Mouse (Mus musculus) embryonic fibroblast, embryonic 13.5 days (primary cell): ENCODE results near the gene Zscan26. TPM values are rescaled to one million over a fixed set of nuclear protein-coding genes. Genes with fewer than 3 reads are reported as not detected.

Experiments used
- H3K27ac ChIP-seq: 2 replicates; pipeline ENCODE4 v1.5.1; 2012; ENCODE audit warnings: low read length, control low read depth, inconsistent platforms; ENCODE audit not compliant: insufficient read depth
- H3K4me1 ChIP-seq: 2 replicates; pipeline ENCODE4 v1.6.1; 2011; ENCODE audit warnings: low read length; ENCODE audit not compliant: control insufficient read depth, insufficient read depth
- H3K4me3 ChIP-seq: 2 replicates; pipeline ENCODE4 v1.5.1; 2011; ENCODE audit warnings: mild to moderate bottlenecking, control low read depth, low read length; ENCODE audit not compliant: insufficient read depth
- CTCF ChIP-seq: IDR thresholded peaks from 2 replicates; pipeline ENCODE4 v1.5.1; 2011; ENCODE audit warnings: mild to moderate bottlenecking, control low read depth, low read length, moderate library complexity, borderline replicate concordance; ENCODE audit not compliant: insufficient read depth
- POLR2A ChIP-seq: IDR thresholded peaks from 2 replicates; pipeline ENCODE4 v1.6.1; 2011; ENCODE audit warnings: low read depth, mild to moderate bottlenecking, control low read depth, low read length, moderate library complexity
- polyA plus RNA-seq: library from polyadenylated mRNA; stranded (reverse); fragments of >200 nt; gene quantifications from 2 replicates; pipeline ENCODE4 v1.2.4, GENCODE M21; 2011; ENCODE audit warnings: low read depth; ENCODE audit not compliant: missing spikeins, insufficient read length

Gene Zscan26
- polyA plus RNA-seq, 1 experiment: 38.0 TPM

DNA sequence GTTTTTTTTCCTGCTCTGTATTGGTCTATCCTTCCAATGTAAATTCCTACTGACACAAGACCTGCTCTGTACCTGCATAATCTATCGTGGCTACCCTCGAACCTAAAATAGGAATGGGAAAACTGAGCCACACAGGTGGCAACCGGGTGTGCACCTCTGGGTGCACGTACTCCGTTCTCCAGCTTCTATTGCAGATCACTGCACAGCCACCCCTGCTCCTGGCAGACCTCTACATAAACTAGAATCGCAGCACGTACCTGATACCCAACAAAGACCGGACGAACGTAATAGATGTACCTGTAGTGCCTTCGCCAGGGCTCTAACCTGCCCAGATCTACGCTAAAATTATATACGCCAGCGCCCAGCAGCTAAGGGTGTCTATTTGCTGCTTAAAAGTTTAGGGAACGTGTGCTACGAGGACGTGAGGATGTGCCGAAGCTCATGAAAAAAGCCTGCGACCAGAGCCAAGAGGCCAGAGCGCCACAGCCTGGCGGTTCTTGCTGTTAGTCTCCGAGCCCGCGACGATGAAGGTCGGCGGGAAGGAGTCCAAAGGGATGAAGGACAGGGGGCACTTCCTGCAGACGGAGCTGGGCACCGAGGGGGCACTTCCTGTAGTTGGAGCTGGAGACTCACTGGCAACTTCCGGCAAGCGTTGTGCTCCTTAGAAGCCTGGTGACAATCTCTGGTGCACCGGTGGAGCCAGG lies 12.9 kb downstream of the Zscan26 start, which contains the start of gene Pgbd1:
Pgbd1 (minus strand) TSS at position 556 of the 704 bp plus-strand sequence.
- Histone ChIP-seq H3K4me1 (no peaks in the 10 kb centered on the region), H3K27ac (no peak within 1 kb of the TSS), H3K4me3 (peak within 1 kb of the TSS; percentile 48)
- peak; percentile 25; the same call in 1 of the 2 replicates for TF ChIP-seq CTCF
- TF ChIP-seq POLR2A: peak; percentile 33; the same call in 1 of the 2 replicates

DNA sequence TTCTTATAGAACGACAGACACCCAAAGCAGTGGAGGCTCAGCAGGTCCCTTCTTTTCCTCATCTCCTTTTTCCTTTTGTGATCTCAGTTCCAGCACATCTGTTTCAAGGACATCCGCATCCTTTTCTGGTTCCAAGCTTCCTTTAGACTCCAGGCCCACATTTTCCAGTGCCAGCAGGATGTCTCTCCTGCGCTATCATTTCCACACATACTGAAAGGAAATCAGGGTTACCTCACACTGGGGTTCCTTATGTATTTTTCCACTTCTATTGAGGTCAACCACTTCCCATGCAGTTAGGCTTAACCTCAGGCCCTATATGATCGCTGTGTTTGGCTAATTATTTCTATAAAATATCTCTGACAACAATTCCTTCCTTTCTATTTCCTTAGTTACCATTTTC lies 18.1 kb downstream of the Zscan26 start:
- Histone ChIP-seq H3K4me3 (no peak overlapping the region), H3K4me1 (no peaks in the 10 kb centered on the region), H3K27ac (no peak overlapping the region)
- TF ChIP-seq CTCF (no peak), POLR2A (no peak)

DNA sequence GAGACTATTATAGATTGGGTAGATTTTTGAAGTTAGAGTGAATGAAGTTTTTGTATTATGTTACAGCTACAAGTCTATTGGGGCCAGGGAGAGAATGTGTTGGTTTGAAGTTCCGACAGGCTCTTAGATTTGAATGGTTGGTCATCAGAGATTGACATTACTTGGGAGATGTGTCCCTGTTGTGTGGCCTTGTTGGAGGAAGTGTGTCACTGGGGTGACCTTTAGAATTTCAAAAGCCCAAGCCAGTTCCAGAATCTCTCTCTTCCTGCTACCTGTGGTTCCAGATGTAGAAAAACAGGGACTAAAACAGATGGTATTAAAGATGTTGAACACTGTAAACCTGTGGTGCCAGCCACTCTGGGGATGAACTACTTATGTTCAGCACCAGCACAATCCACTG lies 25.9 kb downstream of the Zscan26 start:
- Histone ChIP-seq H3K4me3 (no peak overlapping the region), H3K4me1 (no peaks in the 10 kb centered on the region), H3K27ac (no peak overlapping the region)
- no peak for TF ChIP-seq CTCF
- TF ChIP-seq POLR2A: no peak

- H3K4me1 ChIP-seq: no peaks in the 10 kb centered on the region
- TF ChIP-seq CTCF (no peak), POLR2A (no peak)
- H3K27ac ChIP-seq: no peak overlapping the region
- no peak overlapping the region for H3K4me3 ChIP-seq
These were observed 30.2 kb downstream of the Zscan26 start for GRCm38 (mm10) chr13:21423301-21423700.

DNA sequence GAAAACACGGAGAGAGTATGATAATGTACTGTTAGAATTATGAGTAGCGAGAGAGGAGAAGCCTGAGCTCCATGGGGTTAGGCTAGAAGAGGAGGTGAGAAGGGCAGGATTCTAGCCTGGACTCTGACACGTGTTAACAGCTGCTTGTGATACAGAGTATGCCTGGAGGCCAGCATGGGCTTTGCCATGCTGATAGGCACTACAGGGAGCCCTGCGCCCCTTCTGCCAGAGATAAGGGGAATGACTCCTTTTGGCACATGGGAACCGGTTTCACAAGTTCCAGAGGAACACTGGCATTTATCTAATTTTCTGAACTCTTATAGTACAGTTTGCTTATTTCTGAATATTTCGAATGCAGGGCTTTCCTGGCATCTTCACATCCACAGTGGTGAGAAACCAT lies 34.7 kb downstream of the Zscan26 start:
- TF ChIP-seq CTCF: no peak
- Histone ChIP-seq H3K27ac (no peak overlapping the region), H3K4me3 (no peak overlapping the region), H3K4me1 (peaks cover 5% of the 10 kb centered on the region)

DNA sequence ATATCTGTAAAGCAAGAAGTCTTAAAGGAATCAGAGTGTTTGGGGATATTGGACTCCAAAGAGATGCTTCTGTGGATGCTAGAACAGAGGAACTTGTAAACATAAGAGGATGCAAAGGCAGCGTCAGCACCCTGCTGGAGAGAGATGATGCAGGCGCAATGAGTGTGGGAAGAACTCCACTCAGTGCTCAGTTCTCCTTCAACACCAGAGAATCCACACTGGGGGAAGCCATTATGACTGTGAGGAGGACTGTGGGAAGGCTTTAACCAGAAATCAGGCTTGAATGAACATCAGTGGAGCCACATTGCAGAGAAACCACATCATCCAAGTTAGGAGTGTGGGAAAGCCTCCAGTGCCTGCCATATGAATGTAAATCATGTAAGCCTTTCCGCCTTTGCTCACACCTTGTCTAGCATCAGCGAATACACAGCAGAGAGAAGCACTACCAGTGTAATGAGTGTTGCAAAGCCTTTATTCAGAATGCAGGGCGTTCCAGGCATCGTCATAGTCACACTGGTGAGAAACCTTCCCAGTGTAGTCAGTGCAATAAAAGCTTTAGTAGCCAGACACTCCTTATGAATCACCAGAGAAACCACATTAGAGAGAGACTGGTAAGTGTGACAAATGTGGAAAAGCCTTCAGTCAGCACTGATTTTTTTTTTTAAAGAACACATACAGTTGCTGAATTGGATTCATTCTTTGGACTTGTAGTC lies 36.1 kb downstream of the Zscan26 start:
- peak overlapping the region; percentile 30; the same call in 1 of the 2 replicates for H3K27ac ChIP-seq
- TF ChIP-seq CTCF: no peak
- TF ChIP-seq POLR2A: no peak
- peaks cover 5% of the 10 kb centered on the region for H3K4me1 ChIP-seq
- H3K4me3 ChIP-seq: no peak overlapping the region

DNA sequence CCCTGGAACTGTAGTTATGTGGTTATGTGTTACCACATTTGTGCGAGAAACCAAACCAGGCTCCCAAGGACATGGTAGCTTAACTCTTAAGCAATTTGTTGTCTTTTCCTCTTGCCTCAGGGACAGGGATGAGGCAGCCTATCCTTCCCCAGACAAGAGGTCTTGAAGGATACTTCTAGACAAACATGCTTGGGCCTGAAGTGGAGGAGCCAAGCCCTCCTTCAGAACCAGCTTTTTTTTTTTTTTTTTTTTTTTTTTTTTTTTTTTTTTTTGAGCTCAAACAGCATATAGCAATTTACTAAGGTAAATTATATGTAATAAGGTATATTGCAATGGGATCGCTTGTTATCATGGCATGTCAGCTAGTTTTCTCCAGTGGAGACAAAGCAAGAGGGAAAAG lies 37.8 kb downstream of the Zscan26 start:
- peaks cover 5% of the 10 kb centered on the region for H3K4me1 ChIP-seq
- H3K27ac ChIP-seq: no peak overlapping the region
- no peak for TF ChIP-seq POLR2A
- no peak for TF ChIP-seq CTCF
- no peak overlapping the region for H3K4me3 ChIP-seq

DNA sequence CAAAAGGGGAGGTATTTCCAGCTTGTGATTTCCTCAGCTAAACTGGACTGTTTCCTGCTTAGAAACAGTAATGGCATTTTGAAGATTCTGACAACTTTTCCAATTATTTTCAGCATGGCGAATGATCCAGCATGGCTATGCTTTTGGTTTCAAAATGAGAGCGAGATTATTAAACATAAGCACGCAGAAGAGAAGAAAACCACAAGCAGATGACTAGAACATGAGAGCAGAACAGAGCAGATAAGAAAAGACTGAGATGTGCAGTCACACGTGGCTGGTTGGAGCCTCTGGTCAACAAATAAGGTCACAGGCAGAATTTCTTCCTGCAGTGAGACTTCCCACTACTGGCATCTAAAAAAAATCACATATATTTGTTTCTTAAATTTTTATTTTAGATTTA lies 38.3 kb downstream of the Zscan26 start:
- H3K4me3 ChIP-seq: no peak overlapping the region
- no peak overlapping the region for H3K27ac ChIP-seq
- peaks cover 5% of the 10 kb centered on the region for H3K4me1 ChIP-seq
- TF ChIP-seq CTCF: no peak
- TF ChIP-seq POLR2A: no peak

DNA sequence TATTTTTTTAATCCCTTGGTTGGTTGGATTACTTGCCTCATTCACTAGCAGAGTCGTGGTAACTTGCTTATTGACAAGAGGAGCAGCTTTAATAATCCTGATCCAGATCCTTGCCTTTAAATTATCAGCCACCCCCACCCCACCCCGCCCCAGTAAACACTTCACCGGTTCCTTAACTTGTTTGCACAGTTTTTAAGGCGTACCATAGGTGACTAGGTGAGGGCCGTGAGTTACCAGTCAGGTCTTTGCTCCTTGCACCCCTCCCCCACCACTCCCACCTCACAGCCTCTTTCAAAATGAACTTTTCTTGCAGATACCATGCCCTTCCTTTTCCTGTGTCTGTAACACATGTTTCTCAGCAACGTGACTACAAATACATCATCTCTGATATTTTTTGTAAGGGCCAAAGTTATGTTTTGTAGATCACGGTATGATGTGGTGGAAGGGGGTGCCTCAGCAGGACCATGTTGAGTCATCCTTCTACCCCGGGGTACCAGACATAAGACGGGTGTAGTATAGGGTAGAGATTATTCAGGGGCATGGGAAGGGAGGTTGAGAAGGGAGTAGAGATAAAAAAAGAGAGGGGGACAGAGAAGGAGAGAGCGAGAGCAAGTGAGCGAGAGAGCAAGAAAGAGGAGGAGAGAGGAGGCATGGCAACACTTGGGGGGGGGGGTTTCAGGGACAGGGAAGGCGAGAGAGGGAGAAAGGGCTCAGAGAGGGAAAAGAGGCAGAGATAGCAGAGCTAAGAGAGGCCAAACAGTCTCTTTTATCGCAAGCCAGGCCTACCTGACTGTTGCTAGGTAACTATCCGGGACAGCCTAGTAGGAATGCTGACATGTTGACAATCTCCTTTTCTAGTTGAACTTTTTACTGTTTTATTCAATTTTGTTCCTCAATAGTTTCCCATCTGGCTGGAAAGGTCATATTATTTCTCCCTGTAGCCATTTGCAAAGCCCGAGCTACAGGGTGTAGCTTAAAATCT lies 39.0 kb downstream of the Zscan26 start:
- H3K27ac ChIP-seq: no peak overlapping the region
- TF ChIP-seq CTCF: no peak
- TF ChIP-seq POLR2A: no peak

DNA sequence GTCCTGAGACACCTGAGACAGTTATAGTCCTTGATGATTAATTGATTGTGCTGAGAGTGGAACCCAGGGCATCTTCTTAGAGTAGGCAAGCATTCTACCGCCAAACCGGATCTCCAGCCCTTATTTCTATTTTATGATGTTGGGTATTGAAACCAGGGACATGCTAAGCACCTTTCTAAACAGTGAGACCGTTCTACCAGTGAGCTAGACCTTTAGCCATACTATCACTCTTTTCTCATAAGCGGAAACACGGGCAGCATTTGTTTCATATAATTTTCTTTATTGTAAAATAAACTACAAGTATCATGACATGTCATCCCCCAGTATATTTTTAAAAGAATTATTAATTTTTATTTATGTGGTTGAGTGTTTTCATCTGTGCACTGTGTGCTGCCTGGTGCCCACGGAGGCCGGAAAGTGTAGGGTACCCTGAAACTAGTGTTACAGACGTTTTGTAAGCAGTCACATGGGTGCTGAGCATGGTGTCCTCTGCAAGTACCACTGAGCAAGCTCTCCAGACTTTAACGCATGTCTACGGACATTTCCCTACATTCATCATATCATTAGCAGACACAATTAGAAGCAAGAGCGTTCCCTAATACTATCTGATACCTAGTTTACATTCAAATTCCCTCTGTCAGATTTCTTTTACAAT lies 44.6 kb downstream of the Zscan26 start:
- H3K4me1 ChIP-seq: no peaks in the 10 kb centered on the region
- H3K4me3 ChIP-seq: peak overlapping the region; percentile 33
- no peak for TF ChIP-seq CTCF
- no peak for TF ChIP-seq POLR2A
- no peak overlapping the region for H3K27ac ChIP-seq

More for the DNA sequence above, 39.0 kb downstream of the Zscan26 start:
- H3K4me3 ChIP-seq: no peak overlapping the region
- peaks cover 5% of the 10 kb centered on the region for H3K4me1 ChIP-seq
